Mouse (Mus musculus) layer of hippocampus, adult 2 months (tissue): ENCODE data around the gene Trak1. TPM values are rescaled to one million over a fixed set of nuclear protein-coding genes. Genes with fewer than 3 reads are reported as not detected.

Experiments used
- DNase-seq, 2 experiments: peaks; one replicate each; pipeline ENCODE4 v3.0.0; 2022; ENCODE audit warnings: low spot score in 2 of 2
- H3K27ac ChIP-seq: fragments of 200-600 bp; 2 replicates; pipeline ENCODE4 v1.8.1; 2022
- H3K4me3 ChIP-seq: fragments of 200-600 bp; 2 replicates; pipeline ENCODE4 v1.8.1; 2022; ENCODE audit warnings: mild to moderate bottlenecking
- CTCF ChIP-seq: fragments of 200-600 bp; conservative IDR thresholded peaks from 2 replicates; pipeline ENCODE4 v1.8.1; 2022; ENCODE audit warnings: antibody characterized with exemption, mild to moderate bottlenecking, moderate library complexity
- long read RNA-seq, 2 experiments: library from polyadenylated mRNA; stranded (forward); transcript quantifications; one replicate each; pipeline ENCODE4 v2.0.0; 2021; ENCODE audit warnings: borderline mapping rate in 2 of 2
- total RNA-seq, 2 experiments: library from RNA; stranded (reverse); gene quantifications; 2 replicates each; pipeline ENCODE4 v1.2.3; 2021

Gene Trak1
- total RNA-seq, result 100 to 1,000 TPM; 255 to 260 TPM
- long read RNA-seq, experiment 1, partial matches to known transcripts, result 34 of 113 reads
- long read RNA-seq, experiment 1, other reads (novel, unspliced or antisense), result 75 of 113 reads
- long read RNA-seq, experiment 2, full-length matches to known transcripts, result 13 of 164 reads
- long read RNA-seq, experiment 2, partial matches to known transcripts, result 56 of 164 reads
- long read RNA-seq, experiment 2, other reads (novel, unspliced or antisense), result 95 of 164 reads

DNA sequence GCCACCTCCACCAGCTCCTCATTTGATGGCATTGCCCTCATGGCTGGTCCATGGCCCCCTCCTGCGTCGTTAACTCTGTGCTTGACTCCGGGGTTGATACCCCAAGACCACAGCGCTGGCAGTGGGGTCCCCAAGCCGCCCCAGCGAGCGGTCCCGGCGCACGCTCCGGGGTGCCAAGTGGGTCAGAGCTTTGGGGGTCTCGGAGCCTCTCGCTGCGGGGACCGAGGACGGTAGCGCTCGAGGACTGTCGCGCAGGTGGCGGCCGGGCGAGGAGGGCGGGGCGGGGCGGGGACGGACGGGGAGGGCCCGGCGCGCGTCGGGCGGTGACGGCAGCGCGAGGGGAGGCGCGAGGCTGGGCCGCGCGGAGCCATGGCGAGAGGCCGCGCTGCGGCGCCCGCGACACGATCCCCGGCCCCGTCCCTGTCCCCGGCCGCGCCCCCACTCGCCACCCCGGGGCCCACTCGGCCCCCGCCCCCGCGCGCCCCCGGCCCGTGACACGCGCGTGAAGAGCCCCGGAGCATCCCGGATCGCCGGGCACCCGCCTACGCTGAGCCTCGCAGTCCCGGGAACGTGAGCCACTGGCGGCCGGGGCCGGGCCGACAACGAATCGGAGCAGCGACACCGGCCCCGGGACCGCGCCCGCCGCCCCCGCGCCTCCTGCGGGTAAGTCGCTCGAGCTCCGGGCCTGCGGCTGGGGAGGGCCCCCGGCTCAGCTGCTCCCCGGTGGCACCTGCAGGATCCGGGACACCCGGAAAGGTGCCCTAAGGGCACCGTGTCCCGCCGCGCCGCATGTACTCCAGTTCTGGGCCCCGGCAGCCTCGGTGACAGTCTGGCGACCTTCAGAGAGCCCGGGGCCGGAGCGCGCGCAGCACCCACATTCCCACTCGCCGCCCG lies at the start of gene Trak1:
Gene Trak1, plus strand, starts transcription at position 332 of the 894 bp plus-strand sequence.
- DNase-seq, result peak in 1 of 2 experiments; percentile 46
- peak within 1 kb of the TSS; percentile 87 for H3K4me3 ChIP-seq
- H3K27ac ChIP-seq, result peak within 1 kb of the TSS; percentile 89
- no peak for TF ChIP-seq CTCF

DNA sequence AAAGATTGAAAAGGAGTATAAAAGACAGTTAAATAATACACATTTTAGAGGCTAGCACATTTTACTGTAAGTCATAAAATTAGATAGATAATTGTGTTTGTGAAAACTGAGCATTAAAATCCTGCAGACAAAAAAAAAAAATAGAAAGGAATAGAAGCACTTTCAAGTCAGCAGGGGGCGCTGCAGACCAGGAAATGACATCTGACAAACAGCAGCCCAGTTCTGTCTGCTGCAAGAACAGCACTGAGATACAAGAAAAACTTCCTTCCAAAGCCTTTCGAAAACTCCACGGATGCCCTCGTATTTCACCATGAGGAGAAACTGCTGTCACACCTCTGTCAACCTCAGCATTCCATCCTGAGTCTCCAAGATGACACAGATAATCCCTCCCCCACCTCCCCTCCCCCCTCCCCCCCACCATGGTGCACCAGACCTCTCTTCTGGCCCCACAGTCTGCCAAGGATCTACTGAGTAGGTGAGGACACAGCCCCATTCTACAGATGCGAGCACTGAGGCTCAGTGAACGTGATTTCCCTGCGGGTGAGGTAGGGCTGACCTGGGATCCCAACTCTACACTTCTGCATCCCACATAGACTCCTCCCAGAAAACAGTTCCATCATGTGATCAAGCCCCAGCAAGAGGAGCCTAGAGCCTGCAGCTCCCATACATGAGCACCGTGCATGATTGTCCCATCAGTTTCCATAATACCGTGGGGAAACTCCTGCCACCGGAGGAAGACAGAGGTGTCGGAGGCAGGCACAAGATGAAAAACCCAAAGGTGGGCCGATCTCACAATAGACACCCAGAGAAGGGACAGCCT lies 49.1 kb upstream of the Trak1 start:
- no peak overlapping the region for H3K4me3 ChIP-seq
- DNase-seq, result peak; percentile 77 to 87
- TF ChIP-seq CTCF, result peak; percentile 88
- H3K27ac ChIP-seq, result no peak overlapping the region

DNA sequence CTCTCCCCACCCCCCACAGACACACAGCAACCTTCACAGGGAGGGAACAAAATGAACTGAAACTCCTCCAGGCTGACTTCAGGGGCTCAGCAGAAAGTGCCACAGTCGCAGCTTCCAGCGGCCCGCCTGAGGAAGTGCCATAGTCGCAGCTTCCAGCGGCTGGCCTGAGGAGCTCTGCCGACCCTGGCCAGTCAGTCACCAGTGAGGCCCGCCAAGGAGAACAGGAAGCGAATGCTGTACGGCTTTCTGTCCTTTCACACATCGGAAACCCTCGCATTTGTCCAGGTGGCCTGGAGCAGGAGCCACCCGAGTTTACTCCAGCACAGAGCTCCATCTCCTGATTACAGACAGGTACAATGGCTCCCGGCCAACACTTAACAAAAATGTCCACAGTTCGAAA lies 47.5 kb upstream of the Trak1 start:
- Histone ChIP-seq H3K4me3 (no peak overlapping the region), H3K27ac (no peak overlapping the region)
- no peak for TF ChIP-seq CTCF
- peak in 1 of 2 experiments; percentile 8 for DNase-seq

DNA sequence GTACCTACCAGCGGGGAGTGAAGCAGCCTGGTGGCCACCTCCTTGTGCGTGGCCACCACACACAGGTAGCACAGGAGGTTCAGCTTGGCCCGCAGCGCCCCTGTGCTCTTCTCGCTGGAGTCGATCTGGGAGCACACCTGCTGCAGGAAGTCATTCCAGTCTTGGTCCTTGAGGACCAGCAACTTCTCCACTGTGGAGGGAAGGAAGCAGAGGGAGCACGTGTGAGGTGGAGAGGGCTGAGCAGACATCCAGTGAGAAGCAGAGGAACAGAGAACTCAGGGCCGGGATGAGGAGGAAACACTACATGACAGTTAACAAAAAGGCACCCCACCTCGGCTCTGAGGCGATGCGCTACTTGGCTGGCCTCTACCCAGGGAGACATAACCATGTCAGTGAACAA lies 46.4 kb upstream of the Trak1 start:
- Histone ChIP-seq H3K27ac (no peak overlapping the region), H3K4me3 (no peak overlapping the region)
- DNase-seq, result peak in 1 of 2 experiments; percentile 8
- TF ChIP-seq CTCF, result no peak

DNA sequence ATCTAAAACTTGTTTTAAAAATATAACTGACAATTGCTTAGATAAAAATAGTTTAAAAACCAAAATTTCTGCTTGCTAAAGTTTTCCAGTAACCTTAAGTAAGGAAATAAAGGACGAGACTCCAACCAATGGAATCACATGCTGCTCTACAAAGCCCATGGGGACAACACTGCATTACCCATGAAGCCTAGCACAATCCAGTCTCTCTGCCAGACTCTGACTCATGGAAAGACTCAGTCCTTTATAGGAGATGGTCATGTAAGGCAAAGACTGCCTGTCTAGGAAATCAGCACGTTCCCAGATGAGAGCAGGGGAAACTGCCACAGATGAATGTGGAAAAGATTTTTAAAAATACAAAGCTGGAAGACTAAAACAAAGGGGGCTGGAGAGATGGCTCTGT lies 43.3 kb upstream of the Trak1 start:
- DNase-seq, result peak in 1 of 2 experiments; percentile 8
- no peak overlapping the region for H3K27ac ChIP-seq
- no peak for TF ChIP-seq CTCF
- H3K4me3 ChIP-seq, result no peak overlapping the region

DNA sequence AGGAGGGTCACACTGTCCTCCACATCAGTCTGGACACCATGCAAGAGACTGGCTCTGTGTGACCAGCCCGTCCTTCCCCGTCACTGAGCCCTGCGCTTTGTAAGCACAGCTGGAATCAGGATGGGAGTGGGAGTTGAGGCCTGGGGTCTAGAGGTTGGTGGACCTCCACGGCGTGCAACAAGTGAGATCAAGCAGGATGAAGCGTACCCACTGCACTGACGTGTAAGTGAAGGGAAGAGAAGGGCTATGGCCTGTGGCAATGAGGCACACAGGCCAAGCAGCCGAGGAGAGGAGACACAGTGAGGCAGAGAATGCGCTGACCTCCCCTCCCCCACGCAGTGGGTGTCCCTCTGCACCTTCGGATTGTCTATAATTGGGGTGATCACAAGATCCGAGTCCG lies 42.5 kb upstream of the Trak1 start:
- Histone ChIP-seq H3K4me3 (no peak overlapping the region), H3K27ac (no peak overlapping the region)
- peak in 1 of 2 experiments; percentile 6 for DNase-seq
- TF ChIP-seq CTCF, result no peak

DNA sequence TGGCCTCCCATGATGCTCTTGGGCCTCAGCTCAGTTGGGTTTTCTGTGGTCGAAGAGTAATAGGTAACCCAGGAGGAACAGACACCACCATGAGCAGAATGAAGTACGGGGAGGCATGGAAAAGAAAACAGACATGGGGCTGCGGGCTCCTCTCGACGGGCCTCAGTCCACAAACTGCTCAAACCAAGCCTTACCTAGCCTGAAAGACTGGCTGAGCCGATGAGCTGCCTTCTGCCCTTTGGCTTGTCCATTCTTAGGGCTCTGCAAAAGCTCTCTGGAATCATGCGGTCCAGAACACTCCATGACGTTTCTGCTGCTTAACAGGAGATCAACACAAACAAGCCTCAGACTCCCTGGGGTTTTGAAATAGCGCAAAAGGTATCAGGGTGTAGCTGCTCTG lies 40.2 kb upstream of the Trak1 start:
- no peak for DNase-seq
- TF ChIP-seq CTCF, result no peak
- Histone ChIP-seq H3K27ac (no peak overlapping the region), H3K4me3 (no peak overlapping the region)

DNA sequence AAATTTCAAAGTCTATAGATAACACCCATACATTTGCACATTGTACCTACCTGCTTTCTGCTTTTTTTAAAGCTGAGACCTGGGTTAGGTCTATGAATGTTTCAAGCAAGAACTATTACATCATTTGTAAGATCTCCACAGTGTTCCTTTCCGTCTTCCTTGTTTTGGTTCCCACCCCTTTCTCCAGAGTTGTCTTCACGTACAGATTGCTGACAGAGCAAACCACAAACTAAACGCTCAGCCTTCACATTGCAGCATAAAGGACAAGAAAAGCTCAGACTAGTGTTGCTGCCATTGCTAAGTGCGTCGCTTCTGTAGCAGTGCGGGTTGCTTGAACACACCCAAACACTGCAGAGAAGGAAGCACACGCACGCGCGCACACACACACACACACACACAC lies 32.0 kb upstream of the Trak1 start:
- TF ChIP-seq CTCF, result no peak
- no peak for DNase-seq
- no peak overlapping the region for H3K27ac ChIP-seq
- H3K4me3 ChIP-seq, result no peak overlapping the region

DNA sequence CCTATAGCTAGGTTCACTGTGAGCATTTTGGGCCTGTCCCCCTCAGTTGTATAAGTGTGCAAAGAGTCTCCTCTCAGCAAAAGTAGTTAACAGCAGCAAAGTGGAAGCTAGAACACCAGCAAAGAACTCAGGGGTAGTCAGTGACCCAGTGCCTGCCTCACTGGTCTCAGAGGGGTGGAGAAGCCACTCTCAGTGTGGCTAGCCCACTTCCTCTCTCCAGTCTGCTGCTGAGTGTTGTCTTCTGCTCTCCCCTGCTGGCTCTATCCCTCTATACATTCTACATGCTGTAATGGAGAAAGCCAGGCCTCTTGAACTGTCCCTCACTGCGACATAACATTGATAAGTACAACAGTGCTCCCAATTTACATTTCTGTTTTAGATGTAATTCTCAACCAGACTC lies 26.2 kb upstream of the Trak1 start:
- no peak overlapping the region for H3K4me3 ChIP-seq
- TF ChIP-seq CTCF, result no peak
- H3K27ac ChIP-seq, result no peak overlapping the region
- no peak for DNase-seq

DNA sequence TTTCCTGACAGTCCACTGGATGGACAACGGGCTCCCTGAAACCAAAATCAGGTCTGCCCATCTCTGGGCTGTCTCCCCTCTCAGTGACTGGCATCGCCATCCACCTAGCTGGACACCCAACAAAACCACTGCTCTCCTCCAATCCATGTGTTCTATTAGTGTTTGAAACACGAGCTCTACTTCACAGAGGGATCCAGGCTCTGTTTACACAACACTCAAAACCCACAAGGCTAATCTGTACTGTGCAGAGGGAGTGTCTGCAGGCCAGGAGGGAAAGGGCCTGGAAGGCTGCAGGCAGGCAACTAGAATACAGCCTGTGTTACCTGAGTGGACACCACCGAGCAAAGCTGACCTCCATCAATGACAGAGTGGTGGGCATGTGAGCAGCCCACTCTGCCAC lies 25.7 kb upstream of the Trak1 start:
- Histone ChIP-seq H3K4me3 (no peak overlapping the region), H3K27ac (no peak overlapping the region)
- no peak for TF ChIP-seq CTCF
- DNase-seq, result no peak

DNA sequence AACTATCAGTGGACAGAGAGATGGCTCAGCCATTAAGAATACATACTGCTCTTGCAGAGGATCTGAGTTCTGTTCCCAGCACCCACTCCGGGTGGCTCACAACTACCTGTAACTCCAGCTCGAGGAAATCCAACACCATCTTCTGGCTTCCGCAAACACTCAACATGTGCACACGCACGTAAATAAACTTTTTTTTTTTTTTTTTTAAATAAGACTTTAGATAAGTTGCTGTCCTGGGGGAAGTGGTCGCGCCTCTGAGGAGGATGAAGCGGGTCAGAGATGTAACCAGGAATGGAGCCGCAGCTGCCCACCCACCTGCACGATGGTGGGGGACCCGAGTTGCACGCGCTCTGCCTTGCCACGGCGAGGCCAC lies 20.6 kb upstream of the Trak1 start:
- TF ChIP-seq CTCF, result no peak
- Histone ChIP-seq H3K27ac (peak overlapping the region; percentile 93), H3K4me3 (peak overlapping the region; percentile 93)
- DNase-seq, result no peak

DNA sequence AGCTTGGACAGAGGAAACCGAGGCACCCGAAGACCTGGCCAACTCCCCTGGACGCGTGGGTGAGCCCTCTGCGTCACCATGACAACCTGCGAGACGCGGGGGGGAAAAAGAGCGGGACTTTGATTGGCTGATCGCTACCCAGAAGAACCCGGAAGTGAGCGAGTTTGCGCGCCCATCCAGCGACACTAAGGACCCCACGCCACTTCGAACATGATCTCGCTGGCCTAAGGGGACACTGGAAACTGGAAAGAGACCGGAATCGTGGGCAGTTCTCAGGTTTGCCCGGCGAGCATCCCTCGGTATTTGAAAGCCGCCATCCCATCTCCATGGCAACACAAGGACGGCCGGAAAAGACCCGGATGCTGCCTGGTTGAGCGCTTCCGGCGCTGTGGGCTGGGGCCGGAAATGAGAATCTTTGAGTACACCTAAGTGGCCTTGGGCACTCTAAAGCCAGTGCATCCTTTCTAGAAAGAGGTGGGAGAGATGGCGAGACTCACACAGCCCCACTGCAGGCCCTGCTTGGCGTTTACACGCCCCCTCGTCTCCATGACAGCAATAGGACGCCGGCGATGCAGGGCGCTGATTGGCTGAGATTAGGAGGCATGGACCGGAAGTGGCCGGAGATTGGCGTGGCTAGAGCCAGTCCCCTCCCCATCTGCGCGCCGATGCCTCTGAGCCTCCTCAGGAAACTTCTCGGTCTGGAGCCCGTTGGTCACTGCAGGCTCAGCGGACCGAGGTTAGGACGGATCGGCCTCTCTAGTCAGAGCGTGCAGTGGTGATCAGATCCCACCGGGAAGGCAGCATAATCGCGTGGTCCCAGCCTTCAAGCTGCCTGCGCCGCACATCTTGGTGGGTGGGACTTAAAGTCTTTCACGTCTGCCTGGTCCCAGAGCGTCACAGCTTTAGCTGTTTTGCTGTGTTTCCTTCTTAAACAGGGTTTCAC lies 19.9 kb upstream of the Trak1 start, which contains the start of gene Ulk4:
Gene Ulk4, minus strand, starts transcription at position 80 of the 943 bp plus-strand sequence.
- H3K27ac ChIP-seq, result peak within 1 kb of the TSS; percentile 93
- H3K4me3 ChIP-seq, result peak within 1 kb of the TSS; percentile 93
- peak; percentile 89 to 92 for DNase-seq
- TF ChIP-seq CTCF, result no peak
